Mouse (Mus musculus): ENCODE measurements around the gene Cbarp. TPM values are rescaled to one million over a fixed set of nuclear protein-coding genes. Genes with fewer than 3 reads are reported as not detected.

Cbarp gene
- 13.2 and 13.8 TPM in 2 replicates for polyA plus RNA-seq (2016; fragmentation: Nextera tagmentation; extraction: Ambion mirVana)

GRCm38 (mm10) chr10:80140666-80141035 lies at the start of gene Cbarp:
Cbarp (minus strand) TSS chr10:80140835.
- Histone ChIP-seq H3K36me3 (replicated peaks) (peaks cover 31% of the 10 kb centered on the region), H3K4me1 (peaks cover 78% of the 10 kb centered on the region), H3K9ac (peak within 1 kb of the TSS; percentile 51), H3K27ac (peak within 1 kb of the TSS; percentile 90), H3K27me3 (peaks cover 33% of the 10 kb centered on the region), H3K4me3 (replicated peaks) (peak within 1 kb of the TSS; percentile 72), H3K4me2 (peak within 1 kb of the TSS; percentile 95), H3K9me3 (no peaks in the 10 kb centered on the region)
- no peak for ATAC-seq (ENCODE audit: low FRiP score)
- WGBS, result 76% methylated on average over 10 of the region's 10 CpGs

- peak; percentile 57; the same call in 1 of the 2 replicates for ATAC-seq (ENCODE audit: low FRiP score)
- Histone ChIP-seq H3K9me3 (no peaks in the 10 kb centered on the region), H3K27ac (peak overlapping the region; percentile 85), H3K4me2 (peak overlapping the region; percentile 74), H3K4me3 (replicated peaks) (peak overlapping the region; percentile 45), H3K27me3 (peaks cover 47% of the 10 kb centered on the region), H3K9ac (peak overlapping the region; percentile 74), H3K4me1 (peaks cover 67% of the 10 kb centered on the region), H3K36me3 (replicated peaks) (peaks cover 30% of the 10 kb centered on the region)
- 2% methylated on average over 21 of the region's 21 CpGs for WGBS
Measured at GRCm38 (mm10) chr10:80189999-80190398, 49.4 kb upstream of the Cbarp start.

DNA sequence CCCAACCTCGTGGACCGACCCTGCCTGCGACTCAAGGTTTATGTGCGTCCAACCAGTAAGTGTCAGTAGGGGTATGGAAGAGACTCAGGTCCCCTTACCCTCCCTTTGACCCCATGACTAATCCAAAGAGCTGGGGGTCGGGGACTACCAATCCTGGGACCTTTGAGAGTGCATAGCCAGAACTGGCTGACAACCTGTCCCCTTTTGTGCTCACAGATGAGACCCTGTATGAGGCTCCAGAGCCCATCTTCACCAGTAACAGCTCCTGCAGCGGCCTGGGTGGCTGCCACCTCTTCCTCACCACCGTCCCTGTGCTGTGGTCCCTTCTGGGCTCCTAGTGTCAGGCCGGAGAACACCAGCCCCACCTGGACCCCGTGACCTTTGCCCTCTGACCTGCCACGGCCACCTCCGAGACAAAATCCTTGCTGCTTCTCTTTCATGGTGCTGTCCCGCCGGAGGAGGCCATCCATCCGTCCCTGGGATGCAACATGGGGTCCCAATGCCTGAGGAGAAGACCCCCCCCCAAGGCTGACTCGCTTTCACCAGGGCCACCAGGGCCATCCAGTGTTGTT lies 47.9 kb upstream of the Cbarp start:
- WGBS, result 65% methylated on average over 15 of the region's 15 CpGs
- Histone ChIP-seq H3K9me3 (no peaks in the 10 kb centered on the region), H3K27ac (no peak overlapping the region), H3K36me3 (replicated peaks) (peaks cover 30% of the 10 kb centered on the region), H3K4me1 (peaks cover 55% of the 10 kb centered on the region), H3K9ac (0 out of 2 replicates have a peak overlapping the region, but pooled peaks have one; percentile 36), H3K27me3 (peaks cover 47% of the 10 kb centered on the region), H3K4me2 (no peak overlapping the region), H3K4me3 (replicated peaks) (no peak overlapping the region)
- no peak for ATAC-seq (ENCODE audit: low FRiP score)

DNA sequence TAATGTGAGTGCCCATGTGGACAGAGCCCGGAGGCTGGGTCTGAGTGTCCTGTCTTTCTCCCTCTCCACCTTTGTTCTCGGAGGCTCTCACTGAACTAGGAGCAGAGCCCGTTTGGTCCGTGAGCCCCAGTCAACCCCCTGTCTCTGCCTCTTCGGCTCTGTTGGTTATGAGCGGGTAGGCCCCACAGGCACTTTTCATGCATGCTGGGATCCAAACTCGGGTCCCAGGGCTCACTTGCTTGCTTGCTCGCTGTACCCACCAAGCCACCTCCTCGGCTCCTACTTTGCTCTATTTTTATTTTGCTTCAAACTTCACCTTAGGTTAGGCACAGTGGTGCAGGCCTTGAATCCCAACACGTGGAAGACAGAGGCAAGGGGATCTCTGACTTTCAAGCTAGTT lies 47.1 kb upstream of the Cbarp start:
- H3K9ac ChIP-seq, result 0 out of 2 replicates have a peak overlapping the region, but pooled peaks have one; percentile 12
- H3K4me2 ChIP-seq, result no peak overlapping the region
- H3K9me3 ChIP-seq, result no peaks in the 10 kb centered on the region
- peaks cover 30% of the 10 kb centered on the region for H3K36me3 ChIP-seq (replicated peaks)
- no peak overlapping the region for H3K4me3 ChIP-seq (replicated peaks)
- 84% methylated on average over 10 of the region's 10 CpGs for WGBS
- ATAC-seq (ENCODE audit: low FRiP score), result no peak
- no peak overlapping the region for H3K27ac ChIP-seq
- H3K4me1 ChIP-seq, result peaks cover 50% of the 10 kb centered on the region
- peaks cover 46% of the 10 kb centered on the region for H3K27me3 ChIP-seq

- H3K4me2 ChIP-seq, result no peak overlapping the region
- H3K27me3 ChIP-seq, result peaks cover 36% of the 10 kb centered on the region; the same call in 1 of the 2 replicates
- no peak overlapping the region for H3K9ac ChIP-seq
- 41% methylated on average over 27 of the region's 27 CpGs for WGBS
- H3K4me1 ChIP-seq, result peaks cover 55% of the 10 kb centered on the region
- peaks cover 30% of the 10 kb centered on the region for H3K36me3 ChIP-seq (replicated peaks)
- H3K9me3 ChIP-seq, result no peaks in the 10 kb centered on the region
- H3K4me3 ChIP-seq (replicated peaks), result no peak overlapping the region
- ATAC-seq (ENCODE audit: low FRiP score), result no peak
- H3K27ac ChIP-seq, result no peak overlapping the region
Measured at GRCm38 (mm10) chr10:80186649-80187048, 46.0 kb upstream of the Cbarp start.

DNA sequence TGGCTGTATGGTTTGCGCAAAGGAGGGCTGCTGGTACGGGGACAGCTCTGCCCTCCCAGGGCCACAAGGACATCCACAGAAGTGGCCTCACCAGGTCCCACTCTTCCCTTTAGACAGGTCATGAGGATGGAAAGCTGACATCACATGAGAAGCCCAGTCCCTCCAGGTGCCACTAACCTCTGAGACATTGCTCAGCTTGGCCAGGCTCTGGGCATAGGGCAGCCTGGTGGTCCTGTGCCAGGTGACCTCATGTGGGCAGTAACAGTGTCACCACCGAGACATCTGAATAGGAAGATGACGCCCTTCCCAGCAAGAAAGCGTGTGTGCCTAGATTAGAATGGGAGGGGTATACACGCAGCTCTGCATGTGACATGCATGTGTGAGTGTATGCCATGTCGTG lies 41.9 kb upstream of the Cbarp start:
- no peak overlapping the region; the same call in 1 of the 2 replicates for H3K9ac ChIP-seq
- no peak for ATAC-seq (ENCODE audit: low FRiP score)
- no peak overlapping the region for H3K27ac ChIP-seq
- 90% methylated on average over 7 of the region's 7 CpGs for WGBS
- H3K4me1 ChIP-seq, result peaks cover 55% of the 10 kb centered on the region
- peaks cover 9% of the 10 kb centered on the region; the same call in 1 of the 2 replicates for H3K27me3 ChIP-seq
- H3K4me3 ChIP-seq (replicated peaks), result no peak overlapping the region
- H3K36me3 ChIP-seq (replicated peaks), result peaks cover 12% of the 10 kb centered on the region
- H3K4me2 ChIP-seq, result no peak overlapping the region
- no peaks in the 10 kb centered on the region for H3K9me3 ChIP-seq

GRCm38 (mm10) chr10:80180823-80181222 lies 40.2 kb upstream of the Cbarp start:
- H3K27ac ChIP-seq, result no peak overlapping the region
- no peaks in the 10 kb centered on the region; the same call in 1 of the 2 replicates for H3K36me3 ChIP-seq (replicated peaks)
- H3K4me1 ChIP-seq, result peaks cover 65% of the 10 kb centered on the region
- peak overlapping the region; percentile 93 for H3K4me3 ChIP-seq (replicated peaks)
- ATAC-seq (ENCODE audit: low FRiP score), result no peak
- H3K4me2 ChIP-seq, result peak overlapping the region; percentile 87
- peak overlapping the region; percentile 98 for H3K9ac ChIP-seq
- WGBS, result 48% methylated on average over 5 of the region's 5 CpGs
- H3K9me3 ChIP-seq, result no peaks in the 10 kb centered on the region
- no peaks in the 10 kb centered on the region for H3K27me3 ChIP-seq

- Histone ChIP-seq H3K4me3 (replicated peaks) (peak overlapping the region; percentile 93), H3K9ac (peak overlapping the region; percentile 98), H3K27ac (peak overlapping the region; percentile 85; the same call in 1 of the 2 replicates), H3K27me3 (no peaks in the 10 kb centered on the region), H3K4me2 (peak overlapping the region; percentile 87), H3K36me3 (replicated peaks) (no peaks in the 10 kb centered on the region; the same call in 1 of the 2 replicates), H3K4me1 (peaks cover 65% of the 10 kb centered on the region), H3K9me3 (no peaks in the 10 kb centered on the region)
- WGBS, result 49% methylated on average over 6 of the region's 6 CpGs
- ATAC-seq (ENCODE audit: low FRiP score), result no peak
Measured at GRCm38 (mm10) chr10:80180288-80180687, 39.7 kb upstream of the Cbarp start.

DNA sequence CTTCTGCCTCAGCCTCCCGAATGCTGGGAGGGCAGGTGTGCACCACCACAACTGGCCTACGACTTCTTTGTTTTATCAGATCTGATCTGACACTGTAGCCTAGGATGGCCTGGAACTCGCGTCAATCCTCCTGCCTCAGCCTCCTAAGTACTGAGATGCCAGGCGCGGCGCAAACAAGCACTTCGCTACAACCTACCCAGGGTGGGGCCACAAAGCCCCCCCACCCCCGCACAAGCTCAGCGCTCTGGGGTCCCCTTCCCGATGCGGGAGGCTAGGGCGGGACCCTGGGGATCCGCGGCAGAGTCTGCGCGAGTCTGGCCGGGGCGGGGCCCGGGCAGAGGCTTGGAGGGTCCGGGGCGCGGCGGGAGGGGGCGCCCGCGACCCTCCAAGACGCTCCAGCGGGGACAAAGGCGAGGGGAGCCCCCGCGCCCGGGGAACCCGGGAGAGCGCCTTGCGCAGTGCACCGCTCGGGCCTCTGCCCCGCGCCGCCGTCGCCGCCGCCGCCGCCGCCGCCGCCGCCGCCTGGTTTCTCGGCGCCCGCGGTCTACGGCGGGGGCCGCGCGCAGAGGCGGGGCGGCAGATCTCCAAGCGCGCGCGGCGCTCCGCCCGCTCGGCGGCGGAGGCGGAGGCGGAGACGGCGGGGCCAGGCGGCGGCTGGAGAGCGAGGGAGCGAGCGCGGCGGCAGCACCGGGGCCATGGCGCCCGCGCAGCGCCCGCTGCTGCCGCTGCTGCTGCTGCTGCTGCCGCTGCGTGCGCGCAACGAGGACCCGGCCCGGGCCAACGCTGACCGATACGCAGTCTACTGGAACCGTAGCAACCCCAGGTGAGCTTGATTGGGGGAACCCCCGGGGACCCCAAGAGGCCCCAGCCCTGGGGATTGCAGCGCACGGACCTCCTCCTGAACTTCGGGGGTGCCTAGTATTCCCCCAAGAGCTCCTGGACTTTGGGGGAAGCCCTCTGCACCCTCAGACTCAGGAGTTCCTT lies 38.7 kb upstream of the Cbarp start, which contains the start of gene Efna2:
Efna2 (plus strand) TSS at position 415 of the 984 bp plus-strand sequence.
- Histone ChIP-seq H3K27ac (peak within 1 kb of the TSS; percentile 85), H3K4me1 (peaks cover 65% of the 10 kb centered on the region), H3K9ac (peak within 1 kb of the TSS; percentile 98), H3K4me3 (replicated peaks) (peak within 1 kb of the TSS; percentile 93), H3K36me3 (replicated peaks) (no peaks in the 10 kb centered on the region; the same call in 1 of the 2 replicates), H3K27me3 (no peaks in the 10 kb centered on the region), H3K4me2 (peak within 1 kb of the TSS; percentile 87), H3K9me3 (no peaks in the 10 kb centered on the region)
- WGBS, result 1% methylated on average over 62 of the region's 106 CpGs
- ATAC-seq (ENCODE audit: low FRiP score), result peak; percentile 81

DNA sequence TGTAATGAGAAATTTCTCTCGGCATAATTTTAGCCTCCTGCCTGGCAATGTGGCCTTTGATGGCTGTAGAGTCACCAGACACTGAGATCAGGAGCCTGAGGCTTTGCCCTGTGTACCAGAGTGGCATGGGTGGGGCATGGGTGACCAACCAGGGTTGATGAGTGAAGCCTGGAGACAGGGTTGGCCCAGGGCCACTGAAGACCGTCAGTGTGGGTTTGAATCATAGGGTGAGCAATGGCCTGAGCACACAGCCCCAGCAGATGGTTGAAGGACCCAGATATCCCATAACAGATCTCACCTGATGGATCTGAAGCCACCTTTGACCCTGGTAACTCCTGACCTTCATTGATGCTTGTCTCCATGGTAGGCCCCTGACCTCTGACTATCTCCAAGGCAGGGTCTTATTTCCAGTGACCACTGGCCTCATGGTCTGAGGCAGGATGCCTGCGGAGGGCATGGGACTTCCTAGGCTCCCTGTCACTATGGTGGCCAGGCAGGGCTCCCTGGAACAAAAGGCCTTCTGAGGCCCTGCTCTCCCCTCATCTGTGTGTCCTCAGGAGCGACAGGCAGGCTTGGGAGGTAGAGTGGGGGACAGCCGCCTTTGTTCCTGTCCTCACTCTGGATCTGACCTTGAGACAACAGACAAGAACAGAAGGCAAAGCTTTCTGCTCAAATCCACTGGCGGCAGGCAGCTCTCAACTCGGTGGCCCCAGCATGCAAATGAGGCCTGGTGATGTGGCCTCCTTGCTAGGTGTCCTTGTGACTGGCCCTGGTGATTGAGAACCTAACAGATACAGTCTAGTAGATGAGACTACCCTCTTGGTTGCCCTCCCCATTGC lies 37.0 kb upstream of the Cbarp start:
- Histone ChIP-seq H3K9me3 (no peaks in the 10 kb centered on the region), H3K36me3 (replicated peaks) (no peaks in the 10 kb centered on the region), H3K4me1 (peaks cover 68% of the 10 kb centered on the region), H3K9ac (no peak overlapping the region), H3K4me2 (no peak overlapping the region), H3K4me3 (replicated peaks) (no peak overlapping the region), H3K27me3 (no peaks in the 10 kb centered on the region), H3K27ac (no peak overlapping the region)
- no peak for ATAC-seq (ENCODE audit: low FRiP score)
- 64% methylated on average over 7 of the region's 7 CpGs for WGBS

GRCm38 (mm10) chr10:80176270-80176834 lies 35.7 kb upstream of the Cbarp start:
- no peak for ATAC-seq (ENCODE audit: low FRiP score)
- H3K4me2 ChIP-seq, result no peak overlapping the region
- H3K27ac ChIP-seq, result peak overlapping the region; percentile 27; the same call in 1 of the 2 replicates
- no peaks in the 10 kb centered on the region for H3K27me3 ChIP-seq
- 82% methylated on average over 5 of the region's 5 CpGs for WGBS
- no peaks in the 10 kb centered on the region for H3K9me3 ChIP-seq
- H3K4me1 ChIP-seq, result peaks cover 68% of the 10 kb centered on the region
- peaks cover 12% of the 10 kb centered on the region for H3K36me3 ChIP-seq (replicated peaks)
- no peak overlapping the region for H3K4me3 ChIP-seq (replicated peaks)
- no peak overlapping the region; the same call in 1 of the 2 replicates for H3K9ac ChIP-seq
